Mouse (Mus musculus): ENCODE results near the gene BC030867.

The BC030867 gene

DNA sequence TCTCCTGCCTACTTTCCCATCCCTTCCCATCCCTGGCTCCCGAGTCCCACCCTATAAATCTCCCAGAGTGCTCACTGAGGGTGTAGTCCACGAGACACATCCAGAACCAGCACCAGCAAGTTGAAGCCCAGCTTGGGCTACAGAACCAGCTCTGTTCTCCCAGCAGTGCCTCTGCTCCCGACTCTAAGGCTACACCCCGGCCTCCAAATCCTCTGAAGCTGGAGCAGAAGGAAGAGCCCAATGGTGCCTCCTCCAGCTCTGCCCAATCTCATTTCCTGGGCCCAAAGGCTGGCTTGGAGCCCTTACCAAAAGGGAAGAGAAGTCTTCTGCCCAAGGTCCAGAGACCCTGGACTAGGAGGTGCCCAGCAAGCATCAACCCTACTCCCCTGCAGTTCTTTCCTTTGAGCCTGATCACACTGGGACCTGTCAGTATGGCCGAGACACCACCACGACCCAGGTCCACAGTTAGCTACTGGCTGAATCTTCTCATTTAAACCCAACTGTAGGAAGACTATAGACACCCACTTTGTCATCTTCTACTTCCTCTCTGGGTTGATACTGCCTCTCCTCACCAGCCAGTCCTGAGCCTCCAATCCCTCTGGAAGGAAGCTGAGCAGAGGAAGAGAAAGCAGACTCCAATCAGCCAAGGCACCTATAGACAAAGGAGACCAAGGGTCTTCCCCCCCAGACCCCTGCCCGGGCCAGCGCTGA, 27.3 kb upstream of the BC030867 start:
- DNase-seq (ENCODE audit: low spot score in 2 of 2): no peak

GRCm38 (mm10) chr11:102221954-102222351, 26.7 kb upstream of the BC030867 start:
- DNase-seq (ENCODE audit: low spot score in 2 of 2): no peak

- no peak for DNase-seq (ENCODE audit: low spot score in 2 of 2)
Observed at GRCm38 (mm10) chr11:102223166-102223565, 25.5 kb upstream of the BC030867 start.

DNA sequence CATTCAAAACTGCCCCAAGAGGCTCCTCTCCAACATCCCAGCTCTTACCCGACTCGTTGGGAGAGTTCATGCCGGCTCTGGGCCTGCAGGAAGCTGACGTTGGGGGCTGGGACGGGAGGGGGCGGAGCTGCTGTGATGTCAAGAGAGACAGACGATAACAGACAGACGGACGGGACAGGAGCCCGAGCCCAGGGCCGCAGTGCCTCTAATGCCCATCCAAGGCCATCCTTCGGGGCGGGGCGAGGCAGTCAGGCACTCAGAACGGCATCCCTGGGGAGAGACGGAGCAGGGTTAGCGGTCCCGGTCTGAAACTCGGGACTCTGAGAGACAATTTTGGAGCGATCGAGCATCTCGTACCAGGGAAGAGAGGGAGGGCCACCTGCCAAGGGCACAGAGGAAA, 24.0 kb upstream of the BC030867 start:
- DNase-seq (ENCODE audit: low spot score in 2 of 2): no peak

DNA sequence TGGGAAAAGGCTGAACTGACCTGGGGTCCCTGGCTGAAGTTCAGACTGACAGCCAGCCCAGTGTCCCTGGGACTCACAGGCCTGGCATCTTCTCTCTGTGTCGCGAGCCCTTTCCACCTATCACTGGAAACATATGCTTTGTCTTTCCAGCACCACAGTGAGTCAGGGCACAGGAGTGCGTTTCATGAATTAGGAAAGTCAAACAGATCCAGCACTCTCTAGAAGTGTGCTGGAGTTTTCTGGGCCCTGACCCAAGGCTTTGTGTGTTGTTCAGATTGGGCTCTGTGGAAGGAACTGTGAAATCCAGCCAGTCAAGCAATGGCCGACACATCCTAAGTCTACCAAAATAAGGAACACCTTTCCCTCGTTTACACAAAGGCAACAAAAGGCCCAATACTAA, 23.5 kb upstream of the BC030867 start:
- DNase-seq (ENCODE audit: low spot score in 2 of 2): no peak

GRCm38 (mm10) chr11:102226067-102226978, 22.4 kb upstream of the BC030867 start:
- DNase-seq (ENCODE audit: low spot score in 2 of 2): no peak

GRCm38 (mm10) chr11:102227270-102228190, 21.2 kb upstream of the BC030867 start:
- no peak for DNase-seq (ENCODE audit: low spot score in 2 of 2)

- no peak for DNase-seq (ENCODE audit: low spot score in 2 of 2)
Observed at GRCm38 (mm10) chr11:102228191-102228545, 20.5 kb upstream of the BC030867 start.

GRCm38 (mm10) chr11:102228646-102229268, 19.9 kb upstream of the BC030867 start:
- DNase-seq (ENCODE audit: low spot score in 2 of 2): no peak

DNA sequence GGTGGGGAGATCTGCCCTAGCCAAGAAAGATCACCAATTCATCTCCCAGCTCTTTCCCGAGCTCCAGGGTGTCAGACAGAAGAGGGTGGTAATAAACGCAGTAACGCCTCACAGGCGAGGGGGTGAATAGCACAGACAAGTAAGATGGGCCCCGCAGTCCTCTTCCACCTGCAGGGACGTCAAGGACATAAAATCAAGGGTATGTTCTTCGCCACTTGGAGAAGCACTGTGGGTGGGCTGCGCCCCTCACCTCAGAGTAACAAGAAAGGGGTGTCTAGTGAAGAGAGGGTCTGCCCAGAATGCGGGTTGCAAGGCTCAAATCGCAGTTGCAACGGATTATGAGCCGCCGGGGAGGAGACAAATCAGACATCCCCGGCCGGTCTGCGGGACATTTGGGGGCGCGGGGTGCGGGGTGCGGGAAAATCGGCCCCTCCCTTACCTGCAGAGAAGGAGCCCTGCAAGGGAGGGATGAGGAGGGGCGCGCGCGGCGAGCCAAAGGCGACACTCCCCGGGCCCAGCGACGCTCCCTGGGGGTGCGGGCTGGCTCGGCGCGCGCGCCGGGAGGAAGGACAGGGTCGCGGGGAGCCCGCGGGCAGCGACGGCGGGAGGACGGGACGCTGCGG, 19.2 kb upstream of the BC030867 start:
- no peak for DNase-seq (ENCODE audit: low spot score in 2 of 2)

- peak; percentile 96 to 98 for DNase-seq (ENCODE audit: low spot score in 2 of 2)
Observed at GRCm38 (mm10) chr11:102230006-102230741, 18.5 kb upstream of the BC030867 start, which contains the start of gene Hdac5. Gene Hdac5, minus strand, starts transcription at chr11:102230166.

- no peak for DNase-seq (ENCODE audit: low spot score in 2 of 2)
Observed at GRCm38 (mm10) chr11:102236022-102236421, 12.7 kb upstream of the BC030867 start.

- DNase-seq (ENCODE audit: low spot score in 2 of 2): no peak
Observed at GRCm38 (mm10) chr11:102240636-102241035, 8.0 kb upstream of the BC030867 start.

GRCm38 (mm10) chr11:102241246-102241645, 7.4 kb upstream of the BC030867 start:
- no peak for DNase-seq (ENCODE audit: low spot score in 2 of 2)

DNA sequence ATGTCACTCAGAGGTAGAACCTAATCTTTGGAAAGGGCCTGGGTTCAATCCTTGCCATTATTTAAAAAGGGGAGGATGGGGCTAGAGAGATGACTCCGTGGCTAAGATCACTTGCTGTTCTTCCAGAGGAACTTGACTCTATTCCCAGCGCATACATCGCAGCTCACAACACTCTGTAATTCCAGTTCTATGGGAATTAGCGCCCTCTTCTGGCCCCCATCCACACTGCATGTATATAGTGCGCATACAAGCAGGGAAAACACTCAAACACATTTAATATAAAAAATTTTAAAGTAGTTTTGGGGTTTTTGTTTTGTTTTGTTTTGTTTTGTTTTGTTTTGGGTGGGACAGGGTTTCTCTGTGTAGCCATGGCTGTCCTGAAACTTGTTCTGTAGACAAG, 6.8 kb upstream of the BC030867 start:
- no peak for DNase-seq (ENCODE audit: low spot score in 2 of 2)

DNA sequence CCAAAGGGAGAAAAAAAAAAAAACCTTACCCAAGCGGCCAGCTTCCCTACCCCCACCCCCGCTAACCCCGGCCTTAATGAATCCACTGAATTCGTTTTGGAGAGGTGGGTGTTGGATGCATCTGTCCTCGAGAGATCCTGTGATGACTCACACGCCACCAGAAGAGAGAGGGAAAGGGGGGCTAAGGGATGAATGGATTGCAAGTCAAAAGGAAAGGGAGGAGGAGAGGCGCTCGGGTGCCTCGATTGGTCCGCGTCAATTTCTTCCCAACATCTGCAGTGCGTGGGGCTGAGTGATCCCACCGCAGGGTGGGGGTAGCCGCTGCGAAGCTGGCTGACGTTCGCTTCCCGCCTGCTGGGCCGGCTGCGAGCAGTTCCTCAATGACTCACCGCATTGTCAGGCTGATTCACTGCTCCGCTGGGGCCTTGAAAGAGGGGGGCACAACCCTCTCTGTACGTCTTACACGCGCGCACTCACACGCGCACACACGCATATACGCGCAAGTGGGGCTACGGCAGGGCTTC, 3.7 kb upstream of the BC030867 start:
- peak; percentile 87 to 89 for DNase-seq (ENCODE audit: low spot score in 2 of 2)

- DNase-seq (ENCODE audit: low spot score in 2 of 2): no peak
Observed at GRCm38 (mm10) chr11:102245581-102246272, 3.0 kb upstream of the BC030867 start.

DNA sequence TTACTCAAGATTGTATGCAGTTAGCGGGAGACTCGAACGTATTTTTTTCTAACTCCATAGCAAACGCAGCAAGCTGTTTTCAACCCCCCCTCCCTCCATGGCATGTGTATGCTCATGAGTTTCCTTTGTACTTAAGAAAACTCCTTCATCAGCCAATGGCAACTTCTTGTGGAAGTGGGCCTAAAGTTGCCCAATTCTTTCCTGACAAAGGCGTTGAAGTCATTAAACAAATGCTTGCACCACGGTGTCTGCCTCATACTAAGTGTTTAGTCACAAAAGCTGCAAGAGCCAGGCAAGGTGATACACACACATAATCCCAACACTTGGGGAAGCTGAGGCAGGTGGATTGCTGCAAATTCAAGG, 2.4 kb upstream of the BC030867 start:
- DNase-seq (ENCODE audit: low spot score in 2 of 2): no peak

- no peak for DNase-seq (ENCODE audit: low spot score in 2 of 2)
Observed at GRCm38 (mm10) chr11:102246871-102247270, 1.8 kb upstream of the BC030867 start.
